Mouse (Mus musculus) heart, postnatal 0 days (tissue): ENCODE data around the gene Zan.

Source experiments
- CTCF ChIP-seq: IDR thresholded peaks from 2 replicates; pipeline ENCODE4 v1.5.1; 2016; ENCODE audit warnings: antibody characterized with exemption, control low read depth, low read depth
- EP300 ChIP-seq: IDR thresholded peaks from 2 replicates; pipeline ENCODE4 v1.6.1; 2016; ENCODE audit warnings: antibody characterized with exemption, low read depth

DNA sequence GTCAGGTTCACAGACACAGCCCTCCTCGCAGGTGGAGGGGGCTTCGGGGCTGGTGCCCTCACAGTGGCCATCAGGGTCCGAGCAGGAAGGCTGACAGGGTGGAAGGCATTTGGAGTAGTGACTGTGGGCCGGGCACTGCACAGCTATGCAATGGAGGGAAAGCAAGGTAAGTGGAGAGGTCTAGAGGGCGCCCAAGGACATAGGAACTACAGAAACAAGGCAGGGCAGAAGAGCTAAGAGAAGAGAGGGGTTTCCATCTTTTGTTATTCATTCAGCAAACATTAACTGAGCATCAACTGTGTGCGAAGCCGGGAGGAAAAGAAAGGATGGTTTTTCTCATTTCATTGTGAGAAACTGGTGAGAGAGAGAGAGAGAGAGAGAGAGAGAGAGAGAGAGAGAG is 82.4 kb downstream of the Zan start:
- TF ChIP-seq EP300 (no peak), CTCF (no peak)
